Mouse (Mus musculus) erythroid progenitor cell, adult 5-6 weeks (primary cell): Measurements from ENCODE around the gene Abi2. TPM values are rescaled to one million over a fixed set of nuclear protein-coding genes. Genes with fewer than 3 reads are reported as not detected.

Source experiments
- ATAC-seq: replicated peaks from 2 replicates; pipeline ENCODE4 v1.8.0; 2016; ENCODE audit warnings: moderate number of reproducible peaks, mild to moderate bottlenecking, moderate TSS enrichment, inconsistent platforms; ENCODE audit not compliant: poor library complexity, low FRiP score, severe bottlenecking
- total RNA-seq, 2 experiments: library from RNA; stranded (forward) in 1 of 2; stranded (reverse) in 1 of 2; fragments of 150-400 nt in 1 of 2; fragments of 186-747, 209-891 nt in 1 of 2; gene quantifications; 2 replicates each; pipeline versions ENCODE4 v1.2.3 to v1.2.4; 2015 to 2017; ENCODE audit warnings: low replicate concordance in 2 of 2

Abi2 gene
- total RNA-seq, 2 experiments from 2014 or later, result 0.42 to 1.8 TPM

DNA sequence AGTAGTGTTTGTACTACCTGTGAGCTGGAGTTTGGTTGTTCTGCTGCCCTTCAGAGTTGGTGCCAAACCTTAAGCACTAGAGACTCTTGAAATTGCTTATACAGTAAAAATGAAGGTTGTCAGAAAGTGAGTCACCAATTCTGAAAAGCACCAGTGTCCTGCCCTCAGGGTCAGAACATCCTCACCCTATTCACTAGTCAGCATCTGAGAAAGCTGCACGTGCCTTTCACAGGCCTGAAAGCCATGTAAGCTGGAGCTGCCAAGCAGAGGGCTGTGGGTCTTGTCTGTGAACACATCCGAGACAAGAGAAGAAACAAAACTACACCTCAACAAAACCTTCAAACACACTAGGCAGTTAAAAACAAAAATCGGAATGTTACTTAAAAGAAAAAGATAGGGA is 76.2 kb downstream of the Abi2 start:
- no peak for ATAC-seq

DNA sequence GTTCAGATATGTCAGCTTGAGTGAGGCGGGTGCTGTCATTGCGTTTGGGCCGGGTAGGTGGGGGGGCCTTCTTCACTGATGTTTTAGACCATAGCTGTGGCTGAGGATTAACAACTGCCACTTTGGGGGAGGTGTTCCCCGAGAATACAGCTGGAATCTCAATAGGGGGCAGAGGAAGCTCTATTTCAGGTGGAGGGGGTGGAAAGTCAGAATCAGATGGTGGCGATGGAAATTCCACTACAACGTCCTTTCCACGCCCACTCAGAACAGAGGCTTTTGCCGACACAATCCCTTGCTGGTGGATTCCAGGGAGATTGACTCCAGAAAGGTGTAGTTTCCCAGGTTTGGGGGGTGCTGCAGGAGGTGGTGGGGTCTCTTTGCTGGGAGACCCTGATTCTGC is 79.2 kb downstream of the Abi2 start:
- ATAC-seq, result no peak

DNA sequence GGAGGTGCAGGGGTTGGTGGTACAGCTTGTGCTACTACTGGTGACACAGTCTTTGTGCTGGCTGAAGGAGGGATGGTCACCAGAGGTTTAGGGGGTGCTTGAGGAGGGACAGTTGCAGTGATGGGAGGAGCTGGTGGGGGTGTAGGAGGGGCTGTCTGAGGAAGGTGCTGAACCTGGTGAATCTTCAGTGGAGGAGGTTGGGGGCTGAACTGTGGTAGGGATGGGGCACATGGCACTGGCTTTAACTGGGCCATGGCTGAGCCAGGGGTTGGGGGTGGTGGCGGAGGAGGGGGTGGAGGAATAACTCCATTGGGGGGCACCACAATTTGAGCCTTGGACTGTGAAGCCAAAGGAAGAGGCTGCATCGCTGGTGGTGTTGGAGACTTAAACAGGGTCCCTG is 80.2 kb downstream of the Abi2 start:
- no peak for ATAC-seq

DNA sequence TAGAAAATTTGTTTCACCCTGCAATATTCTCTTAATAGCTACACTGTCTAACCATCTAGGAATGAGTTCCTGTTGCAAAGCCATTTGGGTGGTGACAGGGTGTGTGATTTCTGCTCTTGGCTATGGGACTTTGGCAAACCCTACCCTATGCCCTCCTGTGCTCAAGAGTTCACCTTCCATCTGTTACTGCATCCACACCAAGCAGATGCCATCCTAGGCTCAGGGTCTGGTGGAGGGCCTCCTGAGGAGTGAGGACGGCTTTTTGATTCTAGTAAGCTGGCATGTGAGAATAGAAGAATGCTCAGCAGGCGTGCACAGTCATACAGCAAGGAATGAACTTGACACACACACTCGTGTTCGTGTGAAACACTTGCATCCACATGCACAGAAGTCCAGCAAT is 81.1 kb downstream of the Abi2 start:
- ATAC-seq, result no peak

DNA sequence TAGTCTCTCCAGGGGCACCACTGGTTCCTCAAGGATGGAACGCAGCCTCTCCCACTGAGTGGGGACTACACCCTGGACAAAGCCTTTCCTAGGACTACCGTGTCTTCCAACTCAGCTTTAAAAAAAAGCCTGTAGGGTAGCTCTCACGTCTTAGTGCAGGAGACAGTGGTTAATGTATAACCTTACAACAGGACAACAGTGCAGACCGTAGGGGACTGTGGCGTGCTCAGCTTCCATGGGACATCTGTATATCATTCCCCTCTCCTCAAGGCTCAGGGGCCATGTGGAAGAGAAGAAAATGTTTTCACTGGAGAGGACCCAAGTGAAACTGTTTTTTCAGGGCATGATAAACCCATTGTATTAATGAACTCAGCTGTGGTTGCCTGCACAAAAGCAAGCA is 83.0 kb downstream of the Abi2 start:
- ATAC-seq, result no peak

DNA sequence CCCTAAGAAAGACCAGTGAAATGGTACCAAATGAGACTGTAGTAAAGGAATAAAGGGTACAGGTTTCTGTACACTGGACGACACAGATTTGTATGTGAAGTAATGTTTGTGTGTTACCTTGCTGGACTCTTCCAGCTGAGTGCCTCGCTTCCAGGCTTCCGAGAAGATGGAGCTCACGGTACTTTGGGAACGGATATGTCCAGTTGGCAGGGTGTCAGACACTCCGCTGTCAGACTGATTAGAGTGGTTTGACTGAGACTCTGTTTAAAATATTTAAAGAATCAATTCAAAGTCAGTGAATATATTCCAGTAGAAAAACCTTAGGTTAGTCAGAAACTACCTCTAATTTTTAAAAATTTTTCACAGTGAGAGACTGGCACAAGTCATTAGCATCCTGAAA is 84.0 kb downstream of the Abi2 start:
- no peak for ATAC-seq

DNA sequence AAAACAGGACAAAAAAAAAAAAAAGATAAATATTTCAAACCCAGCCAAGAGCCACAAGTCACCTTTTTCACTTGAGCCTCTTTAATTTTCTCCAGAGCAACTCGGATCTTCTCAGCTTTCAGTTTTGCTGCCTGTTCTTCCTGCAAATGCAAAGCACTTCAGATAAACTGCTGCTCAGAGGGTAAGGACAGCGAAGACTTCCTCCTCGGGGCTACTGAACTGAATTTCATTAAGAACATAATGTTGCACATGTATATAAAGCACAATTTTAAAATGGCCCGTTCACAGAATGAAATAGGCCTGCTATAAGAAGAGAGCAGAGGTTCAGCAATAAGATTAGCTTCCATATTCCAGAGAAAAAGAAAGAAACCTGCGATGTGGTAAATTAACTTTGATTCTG is 94.0 kb downstream of the Abi2 start:
- ATAC-seq, result no peak

DNA sequence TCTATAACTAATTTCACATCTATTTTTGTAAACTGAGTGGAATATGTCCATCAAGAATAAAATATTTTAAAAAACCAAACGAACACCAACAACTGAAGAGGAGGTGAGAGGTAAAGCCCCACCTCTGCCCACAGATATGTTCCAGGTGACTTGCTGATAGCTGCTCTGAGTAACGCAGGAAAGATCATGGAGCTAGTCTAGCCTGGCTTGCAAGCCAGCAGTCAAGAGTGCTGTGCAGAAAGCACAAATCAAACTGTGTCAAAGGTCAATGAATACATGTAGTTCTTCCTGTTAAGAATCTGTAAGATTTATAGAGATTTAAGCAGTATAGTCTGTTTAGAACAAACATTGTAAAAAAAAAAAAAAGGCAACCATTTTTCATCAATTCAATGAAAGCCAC is 101.2 kb downstream of the Abi2 start:
- no peak for ATAC-seq

DNA sequence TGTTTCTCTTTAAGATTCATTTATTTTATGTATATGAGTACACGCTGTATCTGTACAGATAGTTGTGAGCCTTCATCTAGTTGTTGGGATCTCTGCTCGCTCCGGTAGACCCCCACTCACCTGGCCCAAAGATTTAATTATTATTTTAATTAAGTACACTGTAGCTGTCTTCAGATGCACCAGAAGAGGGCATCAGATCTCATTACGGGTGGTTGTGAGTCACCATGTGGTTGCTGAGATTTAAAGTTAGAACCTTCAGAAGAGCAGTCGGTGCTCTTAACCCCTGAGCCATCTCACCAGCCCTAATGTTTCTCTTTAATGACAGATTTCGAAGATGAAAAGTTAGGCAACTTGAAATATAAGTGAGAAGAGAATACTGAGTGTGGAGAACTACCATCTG is 120.7 kb downstream of the Abi2 start:
- ATAC-seq, result no peak

DNA sequence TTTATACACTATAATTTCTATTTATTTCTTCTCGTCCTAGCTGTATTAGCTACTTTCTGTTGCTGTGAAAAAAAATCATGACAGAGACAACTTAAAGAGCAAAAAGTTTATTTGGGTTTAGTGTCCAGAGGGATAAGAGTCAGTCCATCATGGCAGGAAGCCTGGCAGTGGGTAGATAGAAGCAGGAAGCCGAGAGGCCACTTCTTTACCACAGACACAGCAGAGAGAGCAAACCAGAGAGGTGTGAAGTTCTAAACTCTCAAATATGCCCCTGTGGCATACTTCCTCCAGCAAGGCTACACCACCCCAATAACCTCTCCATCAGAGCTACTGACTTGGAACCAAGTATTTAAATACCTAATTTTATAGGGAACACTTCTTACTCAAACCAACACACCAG is 121.2 kb downstream of the Abi2 start:
- ATAC-seq, result no peak

Other genes starting within 250 kb of the Abi2 start
- 4.6 and 5.4 TPM in 2 replicates for gene Nbeal1, start 229.0 kb upstream of the Abi2 start, total RNA-seq (2015; ENCODE audit: low replicate concordance)
- 2.4 and 5.8 TPM in 2 replicates for gene Nbeal1, start 229.0 kb upstream of the Abi2 start, total RNA-seq (2017; ENCODE audit: low replicate concordance)
- 1.7 TPM in 1 of 2 replicates, not detected in the other for gene Cyp20a1, start 66.3 kb upstream of the Abi2 start, total RNA-seq (2015; ENCODE audit: low replicate concordance)
- gene Cyp20a1, start 66.3 kb upstream of the Abi2 start, total RNA-seq (2017; ENCODE audit: low replicate concordance), result 7.4 and 10.1 TPM in 2 replicates
- gene Raph1, start 157.5 kb downstream of the Abi2 start, total RNA-seq (2015; ENCODE audit: low replicate concordance), result 0.36 and 4.2 TPM in 2 replicates
- gene Raph1, start 157.5 kb downstream of the Abi2 start, total RNA-seq (2017; ENCODE audit: low replicate concordance), result 0.91 and 1.2 TPM in 2 replicates